Mouse (Mus musculus) liver, postnatal 0 days (tissue): Measurements from ENCODE around the gene Proz.
"Not testable (repeated sequence)": the region's sequence is repeated elsewhere in the genome, so short reads cannot be mapped to it uniquely, and the experiment has no call there.

ENCODE experiments used
- CTCF ChIP-seq: sonication (generic); IDR thresholded peaks from 2 replicates; pipeline ENCODE4 v1.5.1; 2016; ENCODE audit warnings: antibody characterized with exemption, low read depth
- EP300 ChIP-seq: IDR thresholded peaks from 2 replicates; pipeline ENCODE4 v1.6.1; 2016; ENCODE audit warnings: antibody characterized with exemption, low read depth, mild to moderate bottlenecking

- not testable (repeated sequence) for TF ChIP-seq EP300, CTCF
Observed at GRCm38 (mm10) chr8:13075579-13075978, 14.9 kb downstream of the Proz start.
